Mouse (Mus musculus): Measurements from ENCODE around the gene Uqcrq.
A peak's percentile ranks its signal among the peaks of the same experiment; 100 is the strongest.

Uqcrq gene

DNA sequence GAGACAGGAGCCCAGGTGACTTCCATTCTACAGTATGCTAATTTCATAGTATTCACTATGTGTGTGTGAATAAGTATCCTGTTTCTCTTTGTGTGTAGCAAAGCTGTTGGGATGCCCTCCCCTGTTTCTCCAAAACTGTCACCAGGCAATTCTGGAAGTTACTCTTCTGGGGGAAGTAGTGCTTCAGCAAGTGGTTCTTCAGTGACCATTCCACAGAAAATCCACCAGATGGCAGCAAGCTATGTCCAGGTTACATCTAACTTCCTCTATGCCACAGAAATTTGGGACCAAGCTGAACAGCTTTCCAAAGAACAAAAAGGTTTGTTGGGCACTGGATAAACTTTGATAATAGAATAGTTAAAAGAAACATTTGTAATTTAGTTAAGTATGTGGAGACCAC, 18.9 kb downstream of the Uqcrq start:
- DNase-seq (ENCODE audit: low read depth, low spot score): peak; percentile 30

DNA sequence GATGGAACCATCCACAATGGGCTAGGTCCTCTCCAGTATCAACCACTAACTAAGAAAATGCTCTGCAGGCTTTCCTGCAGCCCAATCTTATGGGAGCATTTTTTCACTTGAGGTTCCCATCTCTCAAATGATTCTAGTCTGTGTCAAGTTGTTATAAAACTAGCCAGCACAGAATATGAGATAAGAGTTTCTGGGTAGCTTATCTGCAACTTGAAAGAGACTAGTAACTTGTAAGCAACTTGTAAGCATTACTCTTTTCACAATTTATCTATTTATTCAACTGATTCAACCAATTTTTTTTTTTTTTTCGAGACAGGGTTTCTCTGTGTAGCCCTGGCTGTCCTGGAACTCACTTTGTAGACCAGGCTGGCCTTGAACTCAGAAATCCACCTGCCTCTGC, 27.0 kb downstream of the Uqcrq start:
- DNase-seq (ENCODE audit: low read depth, low spot score): no peak

DNA sequence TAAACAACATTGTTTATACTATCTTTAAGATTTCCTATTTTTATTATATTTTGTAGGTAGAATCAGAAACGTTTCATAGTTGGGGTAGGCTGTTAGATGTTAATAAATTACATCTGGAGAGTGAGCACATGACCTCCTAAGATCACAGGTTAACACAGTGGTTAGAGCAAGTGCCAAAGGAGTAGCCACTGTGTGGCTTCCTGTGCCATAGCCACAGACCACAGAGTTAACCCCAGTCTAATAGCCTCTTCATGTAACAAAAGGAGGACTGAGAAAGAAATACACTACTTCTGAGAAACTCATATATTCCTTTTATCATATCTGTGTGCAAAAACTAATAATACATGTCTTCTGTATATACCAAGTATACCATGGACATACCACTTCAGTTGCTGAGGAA, 36.8 kb downstream of the Uqcrq start:
- DNase-seq (ENCODE audit: low read depth, low spot score): no peak

DNA sequence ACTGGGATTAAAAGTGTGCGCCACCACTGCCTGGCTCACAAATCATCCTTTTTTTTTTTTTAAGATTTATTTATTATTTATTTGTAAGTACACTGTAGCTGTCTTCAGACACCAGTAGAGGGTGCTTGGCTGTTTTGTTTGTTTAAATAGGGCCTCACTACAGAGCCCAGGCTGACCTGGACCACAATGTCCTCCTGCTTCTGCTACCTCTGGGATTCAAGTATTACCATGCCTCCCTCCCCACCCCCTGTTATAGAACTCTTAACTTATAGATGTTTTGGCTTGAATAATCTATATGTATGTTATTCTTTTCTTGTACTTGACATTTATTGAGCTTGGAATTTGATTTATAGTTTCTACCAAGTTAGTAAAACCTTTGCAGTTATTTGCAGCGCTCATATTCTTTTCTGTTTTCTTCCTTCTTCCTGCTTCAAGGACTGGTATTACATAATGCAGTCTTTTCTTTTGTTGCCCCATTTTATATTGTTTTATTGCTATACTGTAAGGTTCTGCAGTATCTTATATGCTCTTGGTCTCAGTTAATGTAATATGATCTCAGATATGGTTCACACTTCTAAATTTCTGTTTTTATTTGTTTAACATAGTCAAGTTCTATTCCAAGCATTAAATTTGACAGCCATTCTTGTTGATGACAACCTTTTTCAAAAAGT, 46.7 kb downstream of the Uqcrq start:
- no peak for DNase-seq (ENCODE audit: low read depth, low spot score)

DNA sequence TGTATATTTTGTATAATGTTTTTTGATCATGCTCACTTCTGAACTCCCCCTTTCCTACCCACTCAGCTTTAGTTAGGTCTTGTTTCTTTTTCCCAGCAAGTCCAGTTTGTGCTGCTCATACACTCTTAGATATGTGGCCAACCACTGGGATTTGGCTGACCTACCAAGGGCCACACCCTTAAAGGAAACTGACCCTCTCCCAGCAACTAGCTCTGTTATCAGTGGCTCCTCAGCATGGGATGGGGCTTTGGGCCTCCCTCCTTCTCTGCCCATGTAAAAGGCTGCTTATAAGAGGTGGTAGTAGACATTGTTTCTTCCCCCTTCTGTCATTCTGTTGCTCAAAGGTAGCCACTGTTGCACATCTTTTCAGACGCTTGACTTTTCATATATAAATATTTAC, 51.7 kb downstream of the Uqcrq start:
- no peak for DNase-seq (ENCODE audit: low read depth, low spot score)

Measured in A20 (cell line).